Mouse (Mus musculus): Measurements from ENCODE around the gene 4930404N11Rik. TPM values are rescaled to one million over a fixed set of nuclear protein-coding genes. Genes with fewer than 3 reads are reported as not detected.

The 4930404N11Rik gene
- polyA plus RNA-seq (2015; fragmentation: Illumina TruSeq; extraction: RNeasy Lipid Tissue Mini Kit (QIAGEN cat#74804); ENCODE audit: insufficient read depth, low read depth, low replicate concordance): not detected

GRCm38 (mm10) chr10:81365672-81366476, at the start of gene 4930404N11Rik:
Gene 4930404N11Rik (minus strand): TSS chr10:81365816.

DNA sequence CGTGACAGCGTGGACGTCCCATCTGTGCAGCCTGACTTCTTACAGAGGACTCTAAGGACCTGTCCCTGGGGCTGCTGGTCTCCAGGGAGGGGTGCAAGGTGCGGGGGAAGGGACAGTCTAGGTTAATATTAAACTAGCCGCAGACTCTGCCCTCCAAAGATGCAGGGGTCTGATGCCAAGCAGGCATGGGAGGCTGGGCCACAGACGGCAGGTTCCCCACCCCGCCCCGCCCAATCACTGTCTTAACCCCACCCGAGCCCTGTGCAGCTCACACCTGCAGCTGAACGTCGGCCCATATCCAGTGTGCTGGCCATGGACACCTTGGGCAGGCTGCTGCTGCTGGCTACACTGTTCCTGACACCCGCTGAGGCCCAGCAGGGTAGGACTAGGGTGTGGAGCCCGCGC, 27.2 kb upstream of the 4930404N11Rik start, which contains the start of gene Smim24:
TSS of gene Smim24 (plus strand) at position 271 of the 405 bp plus-strand sequence.

DNA sequence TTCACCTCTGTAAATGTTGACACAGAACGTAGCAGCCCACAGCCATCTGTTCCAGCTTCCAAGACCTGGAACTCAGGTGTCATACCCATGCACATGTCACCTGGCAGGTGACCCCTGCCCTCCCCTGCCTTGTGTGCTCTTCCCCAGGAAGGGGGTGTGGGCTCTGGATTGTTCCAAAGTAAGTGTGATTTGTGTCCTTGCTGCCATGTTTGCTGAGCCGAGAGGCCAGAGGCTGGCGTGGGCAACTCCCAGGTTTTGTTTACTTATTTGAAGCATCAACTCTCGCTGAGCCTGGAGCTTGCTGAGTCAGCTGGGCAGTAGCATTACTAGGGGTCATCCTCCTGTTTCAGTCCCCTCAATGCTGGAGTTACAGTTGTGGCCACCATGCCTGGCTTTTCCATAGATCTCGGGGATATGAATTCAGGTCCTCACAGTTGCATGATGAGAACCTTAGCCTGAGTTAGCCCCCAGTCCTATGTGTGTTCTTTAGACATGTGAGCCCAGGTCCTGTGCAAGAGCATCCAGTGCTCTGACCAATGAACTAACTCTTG, 23.0 kb upstream of the 4930404N11Rik start, which contains the start of gene Gm48552:
TSS of gene Gm48552 (plus strand) at position 501 of the 551 bp plus-strand sequence.

GRCm38 (mm10) chr10:81383802-81384604, 18.4 kb upstream of the 4930404N11Rik start, which contains the start of the genes Dohh and Gm48551:
Gene Dohh (plus strand): TSS chr10:81384428.
Gene Gm48551 (plus strand): TSS chr10:81384466.

GRCm38 (mm10) chr10:81377793-81378552, 12.4 kb upstream of the 4930404N11Rik start, which contains the start of gene Fzr1:
Gene Fzr1 (minus strand): TSS chr10:81378516.

DNA sequence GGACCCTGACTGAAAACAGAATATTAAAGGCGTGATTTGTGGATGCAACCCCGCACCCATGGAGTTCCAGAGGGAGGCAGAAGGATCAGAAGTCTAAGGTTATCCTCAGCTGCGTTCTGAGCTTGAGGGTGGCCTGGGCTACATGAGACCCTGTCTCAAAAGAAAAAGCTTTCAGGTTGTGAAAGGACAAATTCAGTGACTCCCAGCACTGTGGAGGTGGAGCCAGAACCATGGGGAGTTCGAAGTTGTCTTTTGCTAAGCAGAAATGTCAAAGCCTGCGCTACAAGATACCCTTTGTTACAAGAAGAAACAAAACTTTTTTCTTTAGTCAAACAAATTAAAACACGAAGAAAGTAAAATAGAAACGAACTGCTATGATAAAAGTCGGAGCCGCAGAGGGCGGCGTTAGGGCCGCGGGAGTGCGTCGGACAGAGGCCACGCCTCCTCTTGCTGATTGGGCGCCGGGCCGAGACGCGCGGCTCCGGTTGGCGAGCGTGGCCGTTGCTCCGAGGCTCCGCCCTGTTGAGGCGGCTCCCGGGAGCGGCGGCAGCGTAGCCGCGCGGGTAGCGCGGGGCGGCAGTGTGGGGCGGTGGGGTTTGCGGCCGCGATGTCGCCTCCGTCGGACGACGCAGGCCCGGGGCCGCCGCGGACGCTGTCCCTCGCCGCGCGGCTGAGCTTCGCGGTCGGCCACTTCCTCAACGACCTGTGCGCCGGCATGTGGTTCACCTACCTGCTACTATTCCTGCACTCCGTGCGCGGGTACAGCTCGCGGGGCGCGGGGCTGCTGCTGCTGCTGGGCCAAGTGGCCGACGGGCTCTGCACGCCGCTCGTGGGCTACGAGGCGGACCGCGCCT, 8.4 kb downstream of the 4930404N11Rik start, which contains the start of gene Mfsd12:
TSS of gene Mfsd12 (plus strand) at position 501 of the 854 bp plus-strand sequence.

DNA sequence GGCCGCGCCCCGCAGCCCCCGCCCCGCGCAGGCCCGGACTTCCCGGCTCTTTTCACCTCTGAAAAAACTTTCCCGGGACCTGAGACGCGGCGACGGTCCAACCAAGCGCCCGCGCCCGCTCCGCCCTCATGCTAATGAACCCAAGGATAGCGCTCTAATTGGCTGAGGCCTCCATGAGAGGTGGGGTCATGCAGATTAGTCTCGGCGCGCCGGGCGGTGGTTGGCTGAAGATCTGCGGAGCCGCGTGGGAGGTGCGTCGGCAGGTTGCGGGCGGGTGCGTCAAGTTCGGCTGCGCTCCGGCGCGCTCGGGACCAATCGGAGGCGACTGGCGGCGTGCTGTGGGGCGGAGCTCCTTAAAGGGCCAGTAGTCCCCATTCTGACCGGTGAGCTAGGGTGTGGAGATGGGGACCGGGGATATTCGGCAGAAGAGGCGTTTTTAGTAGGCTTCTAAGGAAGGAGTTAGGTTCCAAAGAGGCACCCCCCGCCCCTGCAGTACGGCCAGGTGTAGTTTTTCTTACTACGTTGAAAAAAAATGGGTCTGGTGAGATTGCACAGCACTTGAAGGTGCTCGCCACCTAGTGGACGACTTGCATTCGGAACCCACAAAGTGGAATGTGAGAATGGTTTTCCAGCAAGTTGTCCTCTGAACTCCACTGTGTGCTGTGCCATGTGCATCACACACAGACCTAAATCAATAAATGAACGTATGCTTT, 15.1 kb downstream of the 4930404N11Rik start, which contains the start of gene Hmg20b:
TSS of gene Hmg20b (minus strand) at position 130 of the 713 bp plus-strand sequence.

DNA sequence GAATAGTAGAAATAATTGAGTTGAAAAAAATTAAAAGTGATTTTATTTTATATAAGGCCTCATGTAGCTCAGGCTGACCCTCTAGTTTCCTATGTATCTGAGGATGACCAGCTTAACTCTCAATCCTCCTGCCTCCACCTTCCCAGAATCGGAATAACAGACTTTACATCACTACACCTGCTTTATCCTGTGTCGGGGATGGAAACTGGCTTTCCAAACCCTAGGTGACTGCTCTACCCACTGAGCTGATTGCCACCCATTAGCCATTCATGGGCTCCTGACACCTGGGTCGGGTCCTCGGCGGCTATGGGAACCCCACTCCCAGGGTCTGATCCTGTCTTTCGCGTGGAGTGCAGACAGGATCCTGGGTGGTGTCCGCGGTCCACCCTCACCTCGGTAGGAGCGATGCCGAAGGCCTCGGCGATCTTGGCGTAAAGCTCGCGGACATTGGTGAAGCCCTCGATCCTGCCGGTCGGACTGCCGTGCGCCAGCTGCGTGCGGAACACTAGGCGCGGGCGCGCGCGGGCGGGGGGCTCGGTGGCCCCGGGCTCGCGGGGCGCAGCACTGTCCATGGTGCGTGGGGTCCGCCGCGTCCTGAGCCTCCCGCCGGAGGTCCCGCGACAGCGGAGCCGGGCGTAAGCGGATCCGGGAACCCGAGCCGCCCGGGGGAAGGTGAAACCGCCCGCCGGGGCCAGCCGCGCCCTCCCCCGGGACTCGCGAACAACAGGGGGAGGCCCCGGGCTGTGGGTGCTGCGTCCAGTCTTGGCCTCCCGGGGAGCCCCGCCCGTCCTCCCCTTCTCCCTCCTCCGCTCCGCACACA, 22.7 kb downstream of the 4930404N11Rik start, which contains the start of gene Gipc3:
TSS of gene Gipc3 (minus strand) at position 581 of the 820 bp plus-strand sequence.

DNA sequence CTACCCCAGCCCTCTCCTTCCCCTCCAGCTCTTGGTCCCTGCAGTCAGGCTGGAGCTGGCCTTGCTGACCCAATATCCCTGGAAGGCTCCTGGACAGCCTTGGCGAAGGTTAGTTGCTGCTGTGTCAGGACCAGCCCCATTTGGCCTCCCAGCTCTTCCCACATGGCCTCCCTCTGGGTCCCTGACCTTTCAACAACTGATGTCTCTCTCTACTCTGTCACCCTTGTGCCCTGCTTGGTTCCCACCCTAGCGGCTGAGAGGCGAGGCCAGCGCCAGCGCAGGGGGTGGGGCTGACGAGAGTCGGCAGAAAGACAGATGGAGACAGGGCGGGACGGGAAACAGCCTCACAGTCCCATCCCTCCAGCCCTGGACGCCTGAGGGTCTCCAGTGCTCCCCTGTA, 37.2 kb downstream of the 4930404N11Rik start, which contains the start of gene Tbxa2r:
TSS of gene Tbxa2r (plus strand) at position 346 of the 400 bp plus-strand sequence.

DNA sequence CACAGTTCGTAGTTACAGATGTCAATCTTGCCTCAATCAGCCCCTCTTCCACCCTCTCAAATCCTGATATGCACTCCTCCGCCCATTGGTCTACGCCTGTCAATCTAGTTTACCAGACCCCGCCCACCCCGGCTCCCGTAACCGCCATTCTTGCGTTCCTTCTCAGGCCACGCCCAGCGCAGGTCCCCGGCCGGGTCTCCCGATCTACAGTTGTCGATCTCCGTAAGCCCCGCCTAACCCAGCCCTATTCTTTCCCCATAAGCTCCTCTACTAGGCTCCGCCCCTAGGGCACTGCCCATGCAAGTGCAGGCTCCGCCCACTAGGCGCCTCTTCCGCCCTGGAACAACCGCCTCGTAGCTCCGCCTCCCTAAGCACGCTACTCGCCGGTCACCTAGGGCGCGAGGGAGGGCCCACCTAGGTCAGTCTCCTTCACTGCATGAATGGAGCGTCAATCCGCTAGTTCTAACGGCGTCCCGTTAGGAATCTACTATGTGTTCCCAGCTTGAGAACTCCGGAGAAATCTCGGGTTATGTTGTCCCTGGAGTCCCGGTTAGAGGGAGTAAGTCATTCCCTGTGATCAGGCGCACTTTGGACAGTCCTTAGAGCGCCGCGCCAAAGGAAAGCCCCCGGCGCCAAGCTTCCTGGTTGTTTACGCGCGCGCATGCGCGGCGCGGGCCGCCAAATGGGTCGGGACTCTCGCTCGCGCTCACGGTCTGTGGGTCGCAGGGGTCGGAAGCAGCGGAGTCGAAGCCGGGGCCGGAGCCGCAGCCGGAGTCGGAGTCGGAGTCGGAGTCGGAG, 44.9 kb downstream of the 4930404N11Rik start, which contains the start of gene Cactin:
TSS of gene Cactin (plus strand) at position 554 of the 798 bp plus-strand sequence.

Other genes starting within 250 kb of the 4930404N11Rik start
- 5.4 TPM for gene Zbtb7a, start 230.6 kb downstream of the 4930404N11Rik start, polyA plus RNA-seq (2015; fragmentation: Illumina TruSeq; extraction: RNeasy Lipid Tissue Mini Kit (QIAGEN cat#74804); ENCODE audit: insufficient read depth, low read depth, low replicate concordance)
- gene Pias4, start 197.9 kb downstream of the 4930404N11Rik start, polyA plus RNA-seq (2015; fragmentation: Illumina TruSeq; extraction: RNeasy Lipid Tissue Mini Kit (QIAGEN cat#74804); ENCODE audit: insufficient read depth, low read depth, low replicate concordance): 7.3 TPM
- gene Eef2, start 189.2 kb downstream of the 4930404N11Rik start, polyA plus RNA-seq (2015; fragmentation: Illumina TruSeq; extraction: RNeasy Lipid Tissue Mini Kit (QIAGEN cat#74804); ENCODE audit: insufficient read depth, low read depth, low replicate concordance): 283 TPM
- gene Dapk3, start 182.8 kb downstream of the 4930404N11Rik start, polyA plus RNA-seq (2015; fragmentation: Illumina TruSeq; extraction: RNeasy Lipid Tissue Mini Kit (QIAGEN cat#74804); ENCODE audit: insufficient read depth, low read depth, low replicate concordance): 9.3 TPM
- not detected for gene 4930442H23Rik, start 182.0 kb downstream of the 4930404N11Rik start, polyA plus RNA-seq (2015; fragmentation: Illumina TruSeq; extraction: RNeasy Lipid Tissue Mini Kit (QIAGEN cat#74804); ENCODE audit: insufficient read depth, low read depth, low replicate concordance)
- gene Nmrk2, start 163.8 kb downstream of the 4930404N11Rik start, polyA plus RNA-seq (2015; fragmentation: Illumina TruSeq; extraction: RNeasy Lipid Tissue Mini Kit (QIAGEN cat#74804); ENCODE audit: insufficient read depth, low read depth, low replicate concordance): not detected
- gene Atcay, start 135.0 kb downstream of the 4930404N11Rik start, polyA plus RNA-seq (2015; fragmentation: Illumina TruSeq; extraction: RNeasy Lipid Tissue Mini Kit (QIAGEN cat#74804); ENCODE audit: insufficient read depth, low read depth, low replicate concordance): 0.20 TPM
- gene Zfr2, start 132.7 kb downstream of the 4930404N11Rik start, polyA plus RNA-seq (2015; fragmentation: Illumina TruSeq; extraction: RNeasy Lipid Tissue Mini Kit (QIAGEN cat#74804); ENCODE audit: insufficient read depth, low read depth, low replicate concordance): 3.4 TPM
- gene Matk, start 112.9 kb downstream of the 4930404N11Rik start, polyA plus RNA-seq (2015; fragmentation: Illumina TruSeq; extraction: RNeasy Lipid Tissue Mini Kit (QIAGEN cat#74804); ENCODE audit: insufficient read depth, low read depth, low replicate concordance): not detected
- gene Mrpl54, start 98.9 kb downstream of the 4930404N11Rik start, polyA plus RNA-seq (2015; fragmentation: Illumina TruSeq; extraction: RNeasy Lipid Tissue Mini Kit (QIAGEN cat#74804); ENCODE audit: insufficient read depth, low read depth, low replicate concordance): 21.2 TPM
- 30.7 TPM for gene Apba3, start 98.9 kb downstream of the 4930404N11Rik start, polyA plus RNA-seq (2015; fragmentation: Illumina TruSeq; extraction: RNeasy Lipid Tissue Mini Kit (QIAGEN cat#74804); ENCODE audit: insufficient read depth, low read depth, low replicate concordance)
- gene Tjp3, start 74.2 kb downstream of the 4930404N11Rik start, polyA plus RNA-seq (2015; fragmentation: Illumina TruSeq; extraction: RNeasy Lipid Tissue Mini Kit (QIAGEN cat#74804); ENCODE audit: insufficient read depth, low read depth, low replicate concordance): 3.9 TPM
- 15.5 TPM for gene Pip5k1c, start 72.9 kb downstream of the 4930404N11Rik start, polyA plus RNA-seq (2015; fragmentation: Illumina TruSeq; extraction: RNeasy Lipid Tissue Mini Kit (QIAGEN cat#74804); ENCODE audit: insufficient read depth, low read depth, low replicate concordance)
- gene Cactin, start 44.7 kb downstream of the 4930404N11Rik start, polyA plus RNA-seq (2015; fragmentation: Illumina TruSeq; extraction: RNeasy Lipid Tissue Mini Kit (QIAGEN cat#74804); ENCODE audit: insufficient read depth, low read depth, low replicate concordance): 7.9 TPM
- 3.4 TPM for gene Tbxa2r, start 37.1 kb downstream of the 4930404N11Rik start, polyA plus RNA-seq (2015; fragmentation: Illumina TruSeq; extraction: RNeasy Lipid Tissue Mini Kit (QIAGEN cat#74804); ENCODE audit: insufficient read depth, low read depth, low replicate concordance)
- gene Gipc3, start 22.6 kb downstream of the 4930404N11Rik start, polyA plus RNA-seq (2015; fragmentation: Illumina TruSeq; extraction: RNeasy Lipid Tissue Mini Kit (QIAGEN cat#74804); ENCODE audit: insufficient read depth, low read depth, low replicate concordance): 1.4 TPM
- gene Hmg20b, start 15.3 kb downstream of the 4930404N11Rik start, polyA plus RNA-seq (2015; fragmentation: Illumina TruSeq; extraction: RNeasy Lipid Tissue Mini Kit (QIAGEN cat#74804); ENCODE audit: insufficient read depth, low read depth, low replicate concordance): 22.8 TPM
- gene Mfsd12, start 8.3 kb downstream of the 4930404N11Rik start, polyA plus RNA-seq (2015; fragmentation: Illumina TruSeq; extraction: RNeasy Lipid Tissue Mini Kit (QIAGEN cat#74804); ENCODE audit: insufficient read depth, low read depth, low replicate concordance): 1.9 TPM
- gene Fzr1, start 12.7 kb upstream of the 4930404N11Rik start, polyA plus RNA-seq (2015; fragmentation: Illumina TruSeq; extraction: RNeasy Lipid Tissue Mini Kit (QIAGEN cat#74804); ENCODE audit: insufficient read depth, low read depth, low replicate concordance): 5.1 TPM
- 9.1 TPM for gene Dohh, start 18.6 kb upstream of the 4930404N11Rik start, polyA plus RNA-seq (2015; fragmentation: Illumina TruSeq; extraction: RNeasy Lipid Tissue Mini Kit (QIAGEN cat#74804); ENCODE audit: insufficient read depth, low read depth, low replicate concordance)
- 2.6 TPM for gene Gm48551, start 18.6 kb upstream of the 4930404N11Rik start, polyA plus RNA-seq (2015; fragmentation: Illumina TruSeq; extraction: RNeasy Lipid Tissue Mini Kit (QIAGEN cat#74804); ENCODE audit: insufficient read depth, low read depth, low replicate concordance)
- gene Gm48552, start 23.2 kb upstream of the 4930404N11Rik start, polyA plus RNA-seq (2015; fragmentation: Illumina TruSeq; extraction: RNeasy Lipid Tissue Mini Kit (QIAGEN cat#74804); ENCODE audit: insufficient read depth, low read depth, low replicate concordance): 3.4 TPM
- gene Smim24, start 27.2 kb upstream of the 4930404N11Rik start, polyA plus RNA-seq (2015; fragmentation: Illumina TruSeq; extraction: RNeasy Lipid Tissue Mini Kit (QIAGEN cat#74804); ENCODE audit: insufficient read depth, low read depth, low replicate concordance): 23.5 TPM
- gene Nfic, start 89.8 kb upstream of the 4930404N11Rik start, polyA plus RNA-seq (2015; fragmentation: Illumina TruSeq; extraction: RNeasy Lipid Tissue Mini Kit (QIAGEN cat#74804); ENCODE audit: insufficient read depth, low read depth, low replicate concordance): 11.0 TPM
- gene Celf5, start 116.9 kb upstream of the 4930404N11Rik start, polyA plus RNA-seq (2015; fragmentation: Illumina TruSeq; extraction: RNeasy Lipid Tissue Mini Kit (QIAGEN cat#74804); ENCODE audit: insufficient read depth, low read depth, low replicate concordance): 0.76 TPM
- 25.2 TPM for gene Ncln, start 130.6 kb upstream of the 4930404N11Rik start, polyA plus RNA-seq (2015; fragmentation: Illumina TruSeq; extraction: RNeasy Lipid Tissue Mini Kit (QIAGEN cat#74804); ENCODE audit: insufficient read depth, low read depth, low replicate concordance)
- gene S1pr4, start 134.3 kb upstream of the 4930404N11Rik start, polyA plus RNA-seq (2015; fragmentation: Illumina TruSeq; extraction: RNeasy Lipid Tissue Mini Kit (QIAGEN cat#74804); ENCODE audit: insufficient read depth, low read depth, low replicate concordance): 1.3 TPM
- gene Gna15, start 158.4 kb upstream of the 4930404N11Rik start, polyA plus RNA-seq (2015; fragmentation: Illumina TruSeq; extraction: RNeasy Lipid Tissue Mini Kit (QIAGEN cat#74804); ENCODE audit: insufficient read depth, low read depth, low replicate concordance): not detected
- 17.4 TPM for gene Gna11, start 179.4 kb upstream of the 4930404N11Rik start, polyA plus RNA-seq (2015; fragmentation: Illumina TruSeq; extraction: RNeasy Lipid Tissue Mini Kit (QIAGEN cat#74804); ENCODE audit: insufficient read depth, low read depth, low replicate concordance)
- gene Aes, start 193.7 kb upstream of the 4930404N11Rik start, polyA plus RNA-seq (2015; fragmentation: Illumina TruSeq; extraction: RNeasy Lipid Tissue Mini Kit (QIAGEN cat#74804); ENCODE audit: insufficient read depth, low read depth, low replicate concordance): 218 TPM
- 44.6 TPM for gene Tle2, start 208.7 kb upstream of the 4930404N11Rik start, polyA plus RNA-seq (2015; fragmentation: Illumina TruSeq; extraction: RNeasy Lipid Tissue Mini Kit (QIAGEN cat#74804); ENCODE audit: insufficient read depth, low read depth, low replicate concordance)
- 236 TPM for gene Tle6, start 235.3 kb upstream of the 4930404N11Rik start, polyA plus RNA-seq (2015; fragmentation: Illumina TruSeq; extraction: RNeasy Lipid Tissue Mini Kit (QIAGEN cat#74804); ENCODE audit: insufficient read depth, low read depth, low replicate concordance)
- gene BC025920, start 240.5 kb upstream of the 4930404N11Rik start, polyA plus RNA-seq (2015; fragmentation: Illumina TruSeq; extraction: RNeasy Lipid Tissue Mini Kit (QIAGEN cat#74804); ENCODE audit: insufficient read depth, low read depth, low replicate concordance): 0.87 TPM